Mouse (Mus musculus) skeletal muscle tissue, adult 2 months (tissue): ENCODE results near the gene Cdh5.

Experiments
- DNase-seq: peaks from one replicate; pipeline ENCODE4 v3.0.0-alpha.2; 2012; ENCODE audit warnings: low read depth, low spot score

Cdh5 gene

DNA sequence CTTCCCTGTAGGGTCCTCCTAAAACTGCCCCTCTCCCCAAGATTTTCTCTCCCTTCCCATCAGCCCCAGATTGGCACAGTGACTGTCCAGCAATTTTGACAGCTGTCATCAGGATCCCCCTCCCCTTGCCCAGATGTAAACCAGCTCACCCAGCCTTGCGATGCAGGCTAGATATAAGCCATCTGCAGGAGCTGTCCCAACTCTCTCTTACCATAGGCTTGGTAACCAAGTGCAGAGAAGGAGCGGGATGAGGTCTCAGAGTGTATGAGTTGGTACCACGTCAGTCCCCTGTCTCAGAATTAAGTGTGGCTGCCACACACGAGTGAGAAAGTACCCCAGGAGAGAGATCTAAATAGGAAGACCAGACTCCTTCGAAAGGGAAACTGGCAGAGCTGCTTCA lies 87.0 kb downstream of the Cdh5 start:
- DNase-seq = no peak

GRCm38 (mm10) chr8:104190777-104191468 lies 89.5 kb downstream of the Cdh5 start:
- no peak for DNase-seq

DNA sequence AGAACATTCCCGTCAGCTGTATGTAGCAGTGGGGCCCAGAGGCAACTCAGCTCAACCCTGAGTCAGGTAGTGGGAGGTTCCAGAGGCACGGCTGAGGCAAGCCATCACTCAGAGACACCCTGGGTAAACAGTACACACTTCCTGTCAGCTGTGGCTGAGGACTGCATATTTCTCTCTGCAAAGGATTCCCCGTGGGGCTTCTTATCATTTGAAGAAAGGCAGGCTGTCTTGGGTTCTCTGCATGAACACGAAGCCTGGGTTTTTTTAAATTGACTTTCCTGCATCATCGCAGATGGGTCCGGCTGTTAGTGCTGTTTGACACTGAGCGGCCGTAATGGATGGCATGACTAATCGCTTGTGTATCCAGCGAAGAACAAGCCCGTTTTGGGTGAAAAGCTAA lies 90.1 kb downstream of the Cdh5 start:
- no peak for DNase-seq
